Mouse (Mus musculus) CH12.LX (cell line): ENCODE measurements at regions not wholly inside any gene's neighbourhood (a gene's known extent, or its start where the extent isn't known, plus 50 kb on each side); places are given as distances from the start of the nearest gene placed in this dataset.

Source experiments
- DNase-seq: peaks from one replicate; pipeline ENCODE4 v3.0.0-alpha.2; 2013; ENCODE audit errors: extremely low read depth
- H3K27ac ChIP-seq: 2 replicates; pipeline ENCODE4 v1.5.1; 2012; ENCODE audit warnings: low read depth, mild to moderate bottlenecking, control low read depth, moderate library complexity; ENCODE audit not compliant: insufficient read depth
- H3K27me3 ChIP-seq: replicated peaks from 2 replicates; pipeline ENCODE3; 2012; ENCODE audit warnings: inconsistent platforms
- H3K36me3 ChIP-seq, 2 experiments: replicated peaks in 1 of 2; 2 replicates each; pipeline versions ENCODE3 to v1.6.1; 2012; ENCODE audit warnings: inconsistent platforms in 1 of 2, low read length in 1 of 2, mild to moderate bottlenecking in 1 of 2, mixed read lengths in 1 of 2, moderate library complexity in 1 of 2; ENCODE audit not compliant: control insufficient read depth in 1 of 2, insufficient read depth in 1 of 2
- H3K4me1 ChIP-seq, 2 experiments: 2 replicates each; pipeline ENCODE4 v1.6.1; 2012; ENCODE audit warnings: inconsistent platforms in 1 of 2, moderate library complexity in 1 of 2; ENCODE audit not compliant: insufficient read depth in 2 of 2, control insufficient read depth in 1 of 2
- H3K4me2 ChIP-seq: 2 replicates; pipeline ENCODE4 v1.6.1; 2012; ENCODE audit warnings: low read depth, mild to moderate bottlenecking, control low read depth; ENCODE audit not compliant: poor library complexity, insufficient read depth, severe bottlenecking
- H3K4me3 ChIP-seq, 3 experiments: fragments of 150-350 bp in 1 of 3; sonication (generic) in 1 of 3; replicated peaks in 1 of 3; 2 replicates each; pipeline versions ENCODE3 to v1.5.1; 2011 to 2012; ENCODE audit warnings: low read depth in 2 of 3, low read length in 2 of 3, mild to moderate bottlenecking in 2 of 3, moderate library complexity in 2 of 3, control low read depth in 1 of 3, improper control_type of control experiment in 1 of 3, inconsistent platforms in 1 of 3, mixed read lengths in 1 of 3; ENCODE audit not compliant: poor library complexity in 1 of 3
- H3K79me2 ChIP-seq: replicated peaks from 2 replicates; pipeline ENCODE4 v1.6.1; 2012; ENCODE audit warnings: mild to moderate bottlenecking, moderate library complexity; ENCODE audit not compliant: control insufficient read depth, poor library complexity, insufficient read depth, severe bottlenecking; ENCODE audit errors: extremely low read depth
- H3K9ac ChIP-seq: 2 replicates; pipeline ENCODE4 v1.6.1; 2012; ENCODE audit warnings: low read depth, mild to moderate bottlenecking, control low read depth, moderate library complexity; ENCODE audit not compliant: insufficient read depth
- H3K9me3 ChIP-seq: replicated peaks from 2 replicates; pipeline ENCODE3; 2012; ENCODE audit warnings: low read length, inconsistent platforms, mixed read lengths
- BHLHE40 ChIP-seq: IDR thresholded peaks from 2 replicates; pipeline ENCODE4 v1.6.1; 2011; ENCODE audit warnings: mild to moderate bottlenecking, low read depth, low read length, improper control_type of control experiment
- CHD2 ChIP-seq: IDR thresholded peaks from 2 replicates; pipeline ENCODE4 v1.6.1; 2011; ENCODE audit warnings: low read length, improper control_type of control experiment
- ETS1 ChIP-seq: conservative IDR thresholded peaks from 2 replicates; pipeline ENCODE4 v1.6.1; 2012; ENCODE audit warnings: low read depth, mild to moderate bottlenecking, inconsistent platforms, low read length, improper control_type of control experiment, moderate library complexity
- GABPA ChIP-seq: IDR thresholded peaks from 2 replicates; pipeline ENCODE4 v1.6.1; 2012; ENCODE audit warnings: low read depth, low read length, improper control_type of control experiment, inconsistent platforms; ENCODE audit not compliant: insufficient replicate concordance
- JUND ChIP-seq: conservative IDR thresholded peaks from 2 replicates; pipeline ENCODE4 v1.6.1; 2011; ENCODE audit warnings: low read depth, low read length, improper control_type of control experiment
- KAT2A ChIP-seq: IDR thresholded peaks from 2 replicates; pipeline ENCODE4 v1.6.1; 2012; ENCODE audit warnings: low read length, improper control_type of control experiment, inconsistent platforms; ENCODE audit not compliant: insufficient replicate concordance
- MAFK ChIP-seq: IDR thresholded peaks from 2 replicates; pipeline ENCODE4 v1.6.1; 2011; ENCODE audit warnings: low read length, improper control_type of control experiment; ENCODE audit not compliant: insufficient replicate concordance
- MAX ChIP-seq: IDR thresholded peaks from 2 replicates; pipeline ENCODE4 v1.6.1; 2011; ENCODE audit warnings: low read length, improper control_type of control experiment
- MAZ ChIP-seq: IDR thresholded peaks from 2 replicates; pipeline ENCODE4 v1.6.1; 2012; ENCODE audit warnings: low read depth, mild to moderate bottlenecking, inconsistent platforms, low read length, improper control_type of control experiment, moderate library complexity
- MEF2A ChIP-seq: IDR thresholded peaks from 2 replicates; pipeline ENCODE4 v1.6.1; 2014; ENCODE audit warnings: low read depth, mild to moderate bottlenecking, inconsistent platforms, low read length, improper control_type of control experiment, borderline replicate concordance
- MXI1 ChIP-seq: IDR thresholded peaks from 2 replicates; pipeline ENCODE4 v1.6.1; 2011; ENCODE audit warnings: mild to moderate bottlenecking, low read depth, low read length, improper control_type of control experiment
- MYC ChIP-seq: IDR thresholded peaks from 2 replicates; pipeline ENCODE4 v1.6.1; 2011; ENCODE audit warnings: low read depth, mild to moderate bottlenecking, improper control_type of control experiment, low read length
- NELFE ChIP-seq: IDR thresholded peaks from 2 replicates; pipeline ENCODE4 v1.6.1; 2011; ENCODE audit warnings: low read depth, low read length, improper control_type of control experiment
- POLR2A ChIP-seq: IDR thresholded peaks from 2 replicates; pipeline ENCODE4 v1.6.1; 2011; ENCODE audit warnings: low read depth, mild to moderate bottlenecking, improper control_type of control experiment, low read length
- RAD21 ChIP-seq: IDR thresholded peaks from 2 replicates; pipeline ENCODE4 v1.6.1; 2011; ENCODE audit warnings: low read depth, mild to moderate bottlenecking, low read length, improper control_type of control experiment, moderate library complexity
- RCOR1 ChIP-seq: conservative IDR thresholded peaks from 2 replicates; pipeline ENCODE4 v1.6.1; 2012; ENCODE audit warnings: low read depth, mild to moderate bottlenecking, inconsistent platforms, low read length, improper control_type of control experiment
- SMC3 ChIP-seq: IDR thresholded peaks from 2 replicates; pipeline ENCODE4 v1.6.1; 2011; ENCODE audit warnings: low read depth, low read length, improper control_type of control experiment
- TBP ChIP-seq: conservative IDR thresholded peaks from 2 replicates; pipeline ENCODE4 v1.6.1; 2011; ENCODE audit warnings: low read depth, low read length, improper control_type of control experiment
- TCF12 ChIP-seq: IDR thresholded peaks from 2 replicates; pipeline ENCODE4 v1.6.1; 2014; ENCODE audit warnings: low read depth, mild to moderate bottlenecking, inconsistent platforms, low read length, improper control_type of control experiment
- USF1 ChIP-seq: IDR thresholded peaks from 2 replicates; pipeline ENCODE4 v1.6.1; 2014; ENCODE audit warnings: low read depth, mild to moderate bottlenecking, inconsistent platforms, low read length, improper control_type of control experiment
- ZC3H11A ChIP-seq: IDR thresholded peaks from 2 replicates; pipeline ENCODE4 v1.6.1; 2012; ENCODE audit warnings: low read depth, mild to moderate bottlenecking, inconsistent platforms, low read length, improper control_type of control experiment
- dilution Hi-C: fragments of 300-500 bp; cut with MboI; formaldehyde crosslinking; loops from 2 replicates; pipeline ENCODE4 v1.14.3; 2020; ENCODE audit warnings: low sequenced_read_pairs; ENCODE audit not compliant: extremely low pct_unique_long_range_greater_than_20kb, extremely low pct_ligation_motif_present
- in situ Hi-C: fragments of 300-500 bp; cut with MboI; formaldehyde crosslinking; loops from 3 replicates; pipeline ENCODE4 v1.14.3; 2019; ENCODE audit warnings: low sequenced_read_pairs, low pct_ligation_motif_present, low pct_unique_long_range_greater_than_20kb, mixed read lengths

GRCm38 (mm10) chr12:67852625-67853024 is 630.3 kb upstream of the Mdga2 start:
- Histone ChIP-seq H3K27ac (no peak overlapping the region), H3K79me2 (no peaks in the 10 kb centered on the region), H3K4me2 (no peak overlapping the region), H3K27me3 (no peaks in the 10 kb centered on the region), H3K36me3 (no peaks in the 10 kb centered on the region), H3K4me1 (no peaks in the 10 kb centered on the region), H3K4me3 (no peak overlapping the region), H3K9me3 (no peaks in the 10 kb centered on the region), H3K9ac (no peak overlapping the region)
- DNase-seq, result no peak
- in situ Hi-C loops (no loop called here), dilution Hi-C loops (no loop called here)
- TF ChIP-seq CHD2 (no peak), MAX (no peak), TCF12 (no peak), GABPA (no peak), RAD21 (no peak), MAFK (no peak), POLR2A (no peak), MAZ (no peak), NELFE (no peak), ETS1 (no peak), BHLHE40 (no peak), MXI1 (no peak), JUND (no peak), KAT2A (no peak), RCOR1 (no peak), USF1 (no peak), TBP (no peak), SMC3 (no peak), MEF2A (no peak), MYC (no peak)

- TF ChIP-seq MEF2A (no peak), ZC3H11A (no peak)
- Histone ChIP-seq H3K9ac (no peak overlapping the region), H3K27me3 (no peaks in the 10 kb centered on the region), H3K4me2 (no peak overlapping the region), H3K9me3 (peaks cover 2% of the 10 kb centered on the region), H3K4me3 (no peak overlapping the region), H3K27ac (no peak overlapping the region), H3K36me3 (no peaks in the 10 kb centered on the region), H3K4me1 (no peaks in the 10 kb centered on the region), H3K79me2 (no peaks in the 10 kb centered on the region)
- DNase-seq, result no peak
- dilution Hi-C loops (no loop called here), in situ Hi-C loops (no loop called here)
These were observed 625.2 kb upstream of the Mdga2 start for GRCm38 (mm10) chr12:67847517-67847916.
